Mouse (Mus musculus) cerebellum, adult 11 months (tissue): ENCODE measurements around the gene Pak6.

Source experiments
- DNase-seq: peaks from one replicate; pipeline ENCODE4 v3.0.0; 2022

Pak6 gene

DNA sequence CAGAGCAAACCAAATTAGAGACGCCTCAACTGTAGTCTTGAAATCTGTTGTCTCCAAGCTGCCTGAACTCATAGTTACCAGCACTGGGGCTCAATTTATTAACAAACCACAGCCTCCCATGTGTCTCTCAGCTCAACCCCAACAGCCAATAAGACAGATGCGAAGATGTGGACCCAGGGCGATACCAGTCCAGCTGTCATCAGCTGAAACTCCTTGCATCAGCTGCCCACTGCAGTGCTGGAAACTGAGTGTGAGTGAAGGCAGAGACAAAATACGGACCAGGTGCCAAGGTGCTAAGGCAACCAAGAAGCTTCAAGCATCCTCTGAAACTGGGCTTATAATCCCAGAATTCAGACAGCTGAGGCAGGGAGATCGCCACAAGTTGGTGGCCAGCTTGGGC is 68.9 kb downstream of the Pak6 start:
- DNase-seq, result no peak

DNA sequence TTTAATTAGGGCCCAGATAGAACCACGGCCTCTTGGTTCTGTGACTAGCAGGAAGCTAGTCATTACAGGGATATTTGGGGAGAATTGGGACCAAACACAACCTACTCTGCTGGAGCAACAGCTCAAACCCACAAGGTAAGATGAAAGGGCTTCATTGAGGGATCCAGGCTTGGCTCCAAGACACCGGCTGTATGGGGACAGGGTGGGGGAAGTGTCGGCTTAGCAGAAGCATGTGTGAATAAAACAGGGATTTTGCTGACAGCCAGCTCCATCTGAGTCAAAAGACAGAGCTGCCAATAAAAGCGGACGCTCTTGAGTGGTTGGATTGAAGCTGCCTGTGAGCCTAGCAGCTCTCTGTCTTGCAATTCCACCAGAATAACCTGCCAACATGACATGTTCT is 70.2 kb downstream of the Pak6 start:
- no peak for DNase-seq

DNA sequence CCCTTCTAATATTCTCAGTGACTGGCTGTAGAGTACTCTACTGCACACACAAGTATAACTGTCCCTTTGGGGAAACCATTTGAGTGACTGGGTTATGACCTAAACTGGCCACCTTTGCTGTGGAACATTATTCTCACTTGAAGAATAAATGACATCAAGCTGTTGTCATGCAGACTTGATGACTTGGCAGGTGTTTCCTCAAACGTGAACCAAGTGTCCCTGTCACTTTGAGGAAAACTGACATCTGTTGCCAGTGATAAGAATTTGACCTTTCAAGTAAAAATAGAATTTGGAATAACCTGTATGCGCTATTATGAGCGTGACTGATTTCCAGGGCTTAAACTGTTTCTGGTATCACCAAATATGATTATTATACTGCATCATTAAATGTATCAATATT is 77.2 kb downstream of the Pak6 start:
- no peak for DNase-seq

- no peak for DNase-seq
These were observed 78.1 kb downstream of the Pak6 start for GRCm38 (mm10) chr2:118741183-118741582.

DNA sequence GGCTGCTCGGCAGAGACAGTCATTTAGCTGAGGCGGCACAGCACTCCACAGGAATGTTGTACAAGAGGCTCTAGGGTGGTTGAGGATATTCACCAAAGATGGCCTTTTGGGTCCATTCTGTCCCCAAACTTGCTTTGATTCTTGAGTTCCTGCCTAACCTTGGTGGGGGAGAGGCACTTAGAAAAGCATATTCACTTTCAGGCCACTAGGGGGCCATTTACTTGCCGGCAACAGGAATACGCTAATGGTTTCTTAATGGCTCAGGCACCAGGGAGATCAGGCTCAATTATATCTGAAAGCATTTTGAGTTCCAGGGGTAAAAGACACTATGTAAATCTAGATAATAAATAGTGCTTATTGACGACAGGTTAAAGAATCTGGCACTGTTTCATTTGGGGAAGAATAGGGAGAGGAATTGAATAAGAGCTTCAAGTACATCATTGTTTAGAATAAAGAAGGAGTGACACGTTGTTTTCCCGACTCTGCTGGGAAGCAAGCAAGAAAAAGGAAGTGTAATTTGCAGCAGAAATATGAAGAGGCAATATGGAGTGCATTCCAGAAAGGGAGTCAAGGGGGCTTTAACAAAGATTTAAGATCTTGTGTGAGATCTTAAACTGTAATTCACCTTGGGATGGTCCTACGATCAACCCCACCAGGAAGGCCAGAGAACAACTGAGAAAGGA is 80.3 kb downstream of the Pak6 start:
- DNase-seq, result peak; percentile 39

DNA sequence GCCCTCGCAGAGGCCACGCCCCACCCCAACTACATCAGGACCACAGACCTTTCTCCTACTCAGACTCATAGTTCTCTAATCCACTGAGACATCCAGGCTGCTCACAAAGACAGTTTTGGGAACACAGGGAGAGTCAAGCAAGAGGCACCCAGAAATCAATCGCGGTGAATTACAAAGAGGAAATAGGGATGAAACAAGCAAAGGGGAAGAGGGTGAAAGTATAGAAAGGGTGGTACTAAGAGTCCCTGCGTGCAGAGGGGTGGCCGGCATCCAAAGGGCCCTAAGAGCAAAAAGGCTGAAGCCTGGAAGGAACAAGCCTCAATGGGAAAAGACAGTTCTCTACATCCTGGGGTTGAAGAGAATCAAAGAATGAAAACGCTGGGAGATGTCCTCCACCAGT is 81.5 kb downstream of the Pak6 start:
- no peak for DNase-seq

DNA sequence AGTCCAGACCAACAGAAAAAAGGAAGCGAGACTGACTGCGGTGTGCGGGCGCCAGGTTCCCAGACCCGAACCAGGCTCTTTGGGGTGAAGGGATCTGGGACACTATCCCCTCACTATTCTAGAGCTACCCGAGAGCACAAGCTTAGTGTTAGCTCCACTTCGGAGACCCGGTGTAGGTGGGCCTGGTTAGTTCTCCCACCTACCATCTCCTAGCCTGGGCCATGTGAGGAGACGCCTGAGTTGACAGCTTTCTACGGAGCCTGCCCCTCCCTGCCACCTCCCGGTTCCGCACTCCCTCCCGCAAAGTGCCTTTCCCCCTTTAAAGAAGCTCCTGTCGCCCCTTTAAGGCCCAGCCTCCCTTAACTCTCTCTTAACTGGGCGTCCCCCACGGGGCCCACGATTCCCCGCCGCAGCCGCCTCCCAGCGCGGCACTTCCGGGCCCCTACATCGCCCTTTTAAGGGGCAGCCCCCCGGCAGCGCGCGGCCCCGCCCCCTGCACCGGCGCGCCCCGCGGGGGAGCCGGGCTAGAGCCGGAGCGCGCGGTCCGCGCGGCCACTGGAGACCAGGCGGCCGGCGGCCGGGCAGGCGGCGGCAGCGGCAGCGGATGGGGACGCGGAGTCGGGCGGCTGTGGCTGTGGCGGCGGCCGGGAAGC is 82.3 kb downstream of the Pak6 start, which contains the start of gene Inafm2:
TSS of gene Inafm2 (plus strand) at position 527 of the 653 bp plus-strand sequence.
- DNase-seq, result peak; percentile 91

GRCm38 (mm10) chr2:118745915-118746901 is 83.1 kb downstream of the Pak6 start:
- peak; percentile 52 for DNase-seq

DNA sequence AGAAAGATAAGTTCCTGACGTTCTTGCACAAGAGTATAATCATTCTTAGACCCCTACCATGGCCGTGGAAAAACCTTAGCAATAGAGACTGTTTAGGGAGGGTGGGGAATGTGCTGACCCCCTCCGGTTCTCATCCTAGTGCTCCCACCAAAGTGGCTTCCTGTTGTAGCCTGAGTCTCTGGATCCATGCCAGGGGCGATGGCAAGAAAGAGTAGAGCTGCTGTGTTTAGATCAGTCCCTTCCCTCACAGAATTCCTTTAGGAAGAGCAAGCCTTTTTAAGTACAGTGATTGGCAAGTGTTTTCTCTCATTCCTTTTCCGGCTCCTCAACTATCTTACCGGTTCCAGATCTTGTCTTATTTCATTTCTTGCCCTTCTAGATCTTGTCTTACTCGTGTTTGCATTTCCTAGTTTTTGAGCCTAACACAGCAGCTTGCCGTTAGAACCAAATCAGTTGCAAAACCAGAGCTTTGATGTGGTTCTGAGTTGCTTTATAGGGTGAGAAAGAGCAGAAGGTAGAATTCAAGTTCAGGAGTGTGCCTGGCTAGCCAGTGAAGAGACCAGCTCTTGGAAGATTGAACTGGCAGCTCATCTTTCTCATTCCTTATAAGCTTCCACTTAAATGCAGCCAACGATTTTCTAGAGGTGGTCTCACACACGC is 84.3 kb downstream of the Pak6 start:
- peak; percentile 42 for DNase-seq
